Mouse (Mus musculus) spleen, postnatal 4 days (tissue): Measurements from ENCODE around the gene Homer3.

ENCODE experiments used
- DNase-seq, 2 experiments: peaks; one replicate each; pipeline ENCODE4 v3.0.0; 2022; ENCODE audit warnings: low spot score in 2 of 2

Homer3 gene

GRCm38 (mm10) chr8:70284421-70284820, 1.8 kb downstream of the Homer3 start:
- no peak for DNase-seq

GRCm38 (mm10) chr8:70285304-70285703, 2.7 kb downstream of the Homer3 start:
- DNase-seq = no peak

GRCm38 (mm10) chr8:70286737-70287136, 4.1 kb downstream of the Homer3 start:
- peak in 1 of 2 experiments; percentile 27 for DNase-seq

- DNase-seq = no peak
These were observed 11.4 kb downstream of the Homer3 start for GRCm38 (mm10) chr8:70293988-70294405.

GRCm38 (mm10) chr8:70300881-70301280, 18.3 kb downstream of the Homer3 start:
- DNase-seq = no peak

- DNase-seq = peak; percentile 87 to 94
These were observed 19.8 kb downstream of the Homer3 start, which contains the start of the genes Ddx49 and Cope for GRCm38 (mm10) chr8:70302358-70302890. Gene Ddx49, minus strand, starts transcription at chr8:70302489. Gene Cope, plus strand, starts transcription at chr8:70302518.

GRCm38 (mm10) chr8:70302901-70303300, 20.3 kb downstream of the Homer3 start:
- DNase-seq = no peak

GRCm38 (mm10) chr8:70309311-70309710, 26.7 kb downstream of the Homer3 start:
- no peak for DNase-seq

- DNase-seq = no peak
These were observed 30.8 kb downstream of the Homer3 start for GRCm38 (mm10) chr8:70313399-70313798.

- DNase-seq = peak in 1 of 2 experiments; percentile 38
These were observed 33.2 kb downstream of the Homer3 start, which contains the start of gene Cers1 for GRCm38 (mm10) chr8:70315624-70316510. Gene Cers1, plus strand, starts transcription at chr8:70315775.

- DNase-seq = no peak
These were observed 34.2 kb downstream of the Homer3 start for GRCm38 (mm10) chr8:70316511-70317504.

GRCm38 (mm10) chr8:70317872-70318271, 35.2 kb downstream of the Homer3 start:
- no peak for DNase-seq

GRCm38 (mm10) chr8:70323716-70324115, 41.1 kb downstream of the Homer3 start:
- DNase-seq = no peak

GRCm38 (mm10) chr8:70327512-70327911, 44.9 kb downstream of the Homer3 start:
- no peak for DNase-seq

GRCm38 (mm10) chr8:70329124-70329834, 46.7 kb downstream of the Homer3 start, which contains the start of gene Gdf1:
Gene Gdf1, plus strand, starts transcription at chr8:70329817.
- no peak for DNase-seq

GRCm38 (mm10) chr8:70329835-70330740, 47.5 kb downstream of the Homer3 start:
- no peak for DNase-seq

GRCm38 (mm10) chr8:70330741-70331364, 48.2 kb downstream of the Homer3 start:
- peak in 1 of 2 experiments; percentile 75 for DNase-seq

GRCm38 (mm10) chr8:70331526-70331925, 48.9 kb downstream of the Homer3 start:
- DNase-seq = no peak
